Comparison of ENCODE assay signal across 24 mouse cellular contexts in the genomic region with DNA sequence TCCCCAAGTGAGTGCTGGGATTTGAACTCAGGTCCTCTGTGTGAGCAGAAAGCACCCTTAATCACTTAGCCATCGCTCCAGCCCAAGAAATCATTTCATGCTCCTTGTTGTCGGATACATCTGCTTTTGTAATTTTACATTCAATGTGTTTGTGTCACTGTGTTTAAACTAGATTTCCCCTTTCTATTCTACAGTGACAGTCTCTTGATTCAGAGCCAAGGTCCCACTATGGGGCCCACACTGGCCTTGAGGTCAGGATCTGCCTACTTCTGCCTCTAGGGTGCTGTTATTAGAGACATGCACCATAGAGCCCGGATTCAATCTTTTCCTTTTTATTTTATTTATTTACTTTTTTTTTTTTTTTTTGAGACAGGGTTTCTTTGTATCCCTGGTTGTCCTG. TPM values are rescaled to one million over a fixed set of nuclear protein-coding genes. Genes with fewer than 3 reads are reported as not detected.
"Had no signal": no experiment of that assay in that cellular context is flagged by ENCODE, and none has a peak within 500 bp of the region (broad histone marks: within the 10 kb centered on the region; RNA-seq: fewer than 3 reads in every experiment).

No protein-coding gene starts in this region.

- H3K9ac ChIP-seq: liver, embryonic 15.5 days; liver, postnatal 0 days; lung, embryonic 15.5 days; midbrain, embryonic 13.5 days; midbrain, embryonic 15.5 days; neural tube, embryonic 12.5 days; stomach, embryonic 15.5 days had no signal

- H3K27me3 ChIP-seq: liver, embryonic 15.5 days; lung, embryonic 15.5 days; midbrain, embryonic 13.5 days; midbrain, embryonic 15.5 days; neural tube, embryonic 12.5 days; stomach, embryonic 15.5 days had no signal

- H3K4me1 ChIP-seq: liver, embryonic 15.5 days; lung, embryonic 15.5 days; megakaryocyte, embryonic 14.5 days; midbrain, embryonic 13.5 days; midbrain, embryonic 15.5 days; neural tube, embryonic 12.5 days; stomach, embryonic 15.5 days had no signal

- H3K27ac ChIP-seq: liver, embryonic 15.5 days; lung, embryonic 15.5 days; macrophage; midbrain, embryonic 13.5 days; midbrain, embryonic 15.5 days; neural tube, embryonic 12.5 days; stomach, embryonic 15.5 days; stomach, postnatal 0 days had no signal

- H3K36me3 ChIP-seq: liver, embryonic 15.5 days; lung, embryonic 15.5 days; midbrain, embryonic 13.5 days; midbrain, embryonic 15.5 days; neural tube, embryonic 12.5 days; stomach, embryonic 15.5 days had no signal

- H3K9me3 ChIP-seq: liver, embryonic 15.5 days; lung, embryonic 15.5 days; midbrain, embryonic 13.5 days; midbrain, embryonic 15.5 days; neural tube, embryonic 12.5 days; stomach, embryonic 15.5 days had no signal

- ATAC-seq: liver, postnatal 0 days; lung, postnatal 0 days; midbrain, embryonic 13.5 days; midbrain, embryonic 15.5 days had no signal

- H3K4me2 ChIP-seq: liver, embryonic 15.5 days; lung, embryonic 15.5 days; midbrain, embryonic 11.5 days; midbrain, embryonic 13.5 days; midbrain, embryonic 15.5 days; neural tube, embryonic 12.5 days; stomach, embryonic 15.5 days had no signal

- DNase-seq: liver, postnatal 0 days; lung, adult 2 months; lung, postnatal 14 days; lung, postnatal 36 days; right cerebral cortex, postnatal 14 days; thymus, adult 2 months; thymus, postnatal 25 days; thymus, postnatal 4 days had no signal

- H3K4me3 ChIP-seq: liver, embryonic 15.5 days; lung, embryonic 15.5 days; megakaryocyte, embryonic 14.5 days; midbrain, embryonic 13.5 days; midbrain, embryonic 15.5 days; neural tube, embryonic 12.5 days; stomach, embryonic 15.5 days had no signal

RNA-seq across cellular contexts. Expression of gene Gpa33, which starts 43.0 kb away (rescaled TPM):
- total RNA-seq: megakaryocyte progenitor cell, adult 5-6 weeks; midbrain, postnatal 0 days; monocyte, adult 5-6 weeks; neutrophil, adult 5-6 weeks had no signal
- polyA plus RNA-seq: liver, postnatal 0 days; lung, embryonic 15.5 days; macrophage; midbrain, embryonic 13.5 days; midbrain, embryonic 15.5 days; neural tube, embryonic 14.5 days had no signal

RNA-seq across cellular contexts. Expression of gene Dusp27, which starts 45.3 kb away (rescaled TPM):
- total RNA-seq: megakaryocyte progenitor cell, adult 5-6 weeks; monocyte, adult 5-6 weeks; neutrophil, adult 5-6 weeks had no signal
